Mouse (Mus musculus) natural killer cell, adult 2 months (primary cell): ENCODE results near the gene Trim9.

Source experiments
- DNase-seq, 2 experiments: peaks; one replicate each; pipeline ENCODE4 v3.0.0; 2022; ENCODE audit warnings: low spot score in 2 of 2

Gene Trim9

GRCm38 (mm10) chr12:70262271-70262953 is 85.0 kb downstream of the Trim9 start:
- DNase-seq: no peak

GRCm38 (mm10) chr12:70251210-70251884 is 96.1 kb downstream of the Trim9 start:
- no peak for DNase-seq

GRCm38 (mm10) chr12:70249616-70250157 is 97.7 kb downstream of the Trim9 start:
- DNase-seq: no peak

GRCm38 (mm10) chr12:70247683-70248474 is 99.5 kb downstream of the Trim9 start:
- no peak for DNase-seq

- no peak for DNase-seq
Measured at GRCm38 (mm10) chr12:70242550-70242949, 104.9 kb downstream of the Trim9 start.

GRCm38 (mm10) chr12:70239741-70240140 is 107.7 kb downstream of the Trim9 start:
- DNase-seq: no peak

GRCm38 (mm10) chr12:70238604-70239003 is 108.8 kb downstream of the Trim9 start:
- DNase-seq: no peak

- peak in 1 of 2 experiments; percentile 17 for DNase-seq
Measured at GRCm38 (mm10) chr12:70234938-70235484, 112.4 kb downstream of the Trim9 start.

GRCm38 (mm10) chr12:70234411-70234810 is 113.0 kb downstream of the Trim9 start:
- DNase-seq: peak; percentile 30 to 36

GRCm38 (mm10) chr12:70233637-70234315 is 113.6 kb downstream of the Trim9 start:
- DNase-seq: no peak

GRCm38 (mm10) chr12:70232020-70232544 is 115.3 kb downstream of the Trim9 start:
- peak; percentile 4 to 27 for DNase-seq

- no peak for DNase-seq
Measured at GRCm38 (mm10) chr12:70231294-70231693, 116.1 kb downstream of the Trim9 start, which contains the start of gene Pygl. Gene Pygl (minus strand): TSS chr12:70231488.

GRCm38 (mm10) chr12:70228155-70228554 is 119.3 kb downstream of the Trim9 start:
- no peak for DNase-seq

GRCm38 (mm10) chr12:70227121-70227932 is 120.1 kb downstream of the Trim9 start:
- peak; percentile 39 to 43 for DNase-seq

GRCm38 (mm10) chr12:70226655-70227054 is 120.8 kb downstream of the Trim9 start:
- no peak for DNase-seq

GRCm38 (mm10) chr12:70223331-70223730 is 124.1 kb downstream of the Trim9 start:
- no peak for DNase-seq

- DNase-seq: no peak
Measured at GRCm38 (mm10) chr12:70221425-70221824, 126.0 kb downstream of the Trim9 start.

GRCm38 (mm10) chr12:70218795-70219540 is 128.4 kb downstream of the Trim9 start:
- DNase-seq: peak; percentile 55 to 72

GRCm38 (mm10) chr12:70216229-70216800 is 131.1 kb downstream of the Trim9 start:
- DNase-seq: no peak
